Mouse (Mus musculus): ENCODE measurements at regions not wholly inside any gene's neighbourhood (a gene's known extent, or its start where the extent isn't known, plus 50 kb on each side); places are given as distances from the start of the nearest gene placed in this dataset.
A peak's percentile ranks its signal among the peaks of the same experiment; 100 is the strongest.

GRCm38 (mm10) chr5:9954652-9955051 lies 229.7 kb upstream of the Grm3 start:
- 0 out of 2 replicates have a peak, but pooled peaks have one; percentile 64 for ATAC-seq (replicated peaks; ENCODE audit: low FRiP score)
- no peak overlapping the region for H3K27ac ChIP-seq
- no peaks in the 10 kb centered on the region for H3K27me3 ChIP-seq
- no peak overlapping the region for H3K4me3 ChIP-seq (replicated peaks)
- H3K9ac ChIP-seq: no peak overlapping the region
- no peaks in the 10 kb centered on the region for H3K36me3 ChIP-seq
- WGBS: 17% methylated on average over 3 of the region's 3 CpGs
- H3K9me3 ChIP-seq (replicated peaks): no peaks in the 10 kb centered on the region
- H3K4me2 ChIP-seq: no peak overlapping the region
- H3K4me1 ChIP-seq: no peaks in the 10 kb centered on the region

- Histone ChIP-seq H3K4me2 (no peak overlapping the region), H3K4me1 (no peaks in the 10 kb centered on the region), H3K9ac (no peak overlapping the region), H3K27ac (no peak overlapping the region), H3K36me3 (no peaks in the 10 kb centered on the region), H3K9me3 (replicated peaks) (no peaks in the 10 kb centered on the region), H3K27me3 (no peaks in the 10 kb centered on the region), H3K4me3 (replicated peaks) (no peak overlapping the region)
- WGBS: 75% methylated on average over 2 of the region's 2 CpGs
- ATAC-seq (replicated peaks; ENCODE audit: low FRiP score): no peak
Observed at GRCm38 (mm10) chr5:9938746-9939145, 213.8 kb upstream of the Grm3 start.

GRCm38 (mm10) chr5:9912936-9913335 lies 188.0 kb upstream of the Grm3 start:
- H3K9ac ChIP-seq: no peak overlapping the region
- ATAC-seq (replicated peaks; ENCODE audit: low FRiP score): no peak
- no peaks in the 10 kb centered on the region for H3K4me1 ChIP-seq

GRCm38 (mm10) chr5:9911783-9912182 lies 186.8 kb upstream of the Grm3 start:
- Histone ChIP-seq H3K4me3 (replicated peaks) (no peak overlapping the region), H3K36me3 (no peaks in the 10 kb centered on the region), H3K9ac (no peak overlapping the region), H3K4me2 (no peak overlapping the region), H3K27me3 (no peaks in the 10 kb centered on the region), H3K9me3 (replicated peaks) (no peaks in the 10 kb centered on the region), H3K27ac (no peak overlapping the region), H3K4me1 (no peaks in the 10 kb centered on the region)
- WGBS: 87% methylated on average over 1 of the region's 1 CpGs
- no peak for ATAC-seq (replicated peaks; ENCODE audit: low FRiP score)

More at GRCm38 (mm10) chr5:9912936-9913335, 188.0 kb upstream of the Grm3 start:
- H3K27ac ChIP-seq: no peak overlapping the region
- 66% methylated on average over 3 of the region's 3 CpGs for WGBS
- H3K36me3 ChIP-seq: no peaks in the 10 kb centered on the region
- no peaks in the 10 kb centered on the region for H3K9me3 ChIP-seq (replicated peaks)
- no peak overlapping the region for H3K4me3 ChIP-seq (replicated peaks)
- no peak overlapping the region for H3K4me2 ChIP-seq
- no peaks in the 10 kb centered on the region for H3K27me3 ChIP-seq

GRCm38 (mm10) chr5:9911089-9911473 lies 186.1 kb upstream of the Grm3 start:
- ATAC-seq (replicated peaks; ENCODE audit: low FRiP score): no peak
- Histone ChIP-seq H3K4me2 (no peak overlapping the region), H3K4me3 (replicated peaks) (no peak overlapping the region), H3K27ac (no peak overlapping the region), H3K9ac (no peak overlapping the region), H3K9me3 (replicated peaks) (no peaks in the 10 kb centered on the region), H3K36me3 (no peaks in the 10 kb centered on the region), H3K4me1 (no peaks in the 10 kb centered on the region), H3K27me3 (no peaks in the 10 kb centered on the region)

GRCm38 (mm10) chr5:9910452-9911088 lies 185.6 kb upstream of the Grm3 start:
- Histone ChIP-seq H3K27me3 (no peaks in the 10 kb centered on the region), H3K4me2 (no peak overlapping the region), H3K9ac (no peak overlapping the region), H3K4me1 (no peaks in the 10 kb centered on the region), H3K9me3 (replicated peaks) (no peaks in the 10 kb centered on the region), H3K36me3 (no peaks in the 10 kb centered on the region), H3K27ac (no peak overlapping the region), H3K4me3 (replicated peaks) (no peak overlapping the region)
- WGBS: 83% methylated on average over 1 of the region's 1 CpGs
- no peak for ATAC-seq (replicated peaks; ENCODE audit: low FRiP score)

- Histone ChIP-seq H3K27me3 (no peaks in the 10 kb centered on the region), H3K36me3 (no peaks in the 10 kb centered on the region), H3K9ac (no peak overlapping the region), H3K27ac (no peak overlapping the region), H3K4me1 (no peaks in the 10 kb centered on the region), H3K4me2 (no peak overlapping the region), H3K9me3 (replicated peaks) (no peaks in the 10 kb centered on the region), H3K4me3 (replicated peaks) (no peak overlapping the region)
- 81% methylated on average over 2 of the region's 2 CpGs for WGBS
- ATAC-seq (replicated peaks; ENCODE audit: low FRiP score): no peak
Observed at GRCm38 (mm10) chr5:9895297-9895696, 170.3 kb upstream of the Grm3 start.

- Histone ChIP-seq H3K9ac (no peak overlapping the region), H3K4me2 (no peak overlapping the region), H3K27ac (no peak overlapping the region), H3K4me1 (no peaks in the 10 kb centered on the region), H3K36me3 (no peaks in the 10 kb centered on the region), H3K27me3 (no peaks in the 10 kb centered on the region), H3K9me3 (replicated peaks) (no peaks in the 10 kb centered on the region), H3K4me3 (replicated peaks) (no peak overlapping the region)
- WGBS: 53% methylated on average over 1 of the region's 1 CpGs
- no peak for ATAC-seq (replicated peaks; ENCODE audit: low FRiP score)
Observed at GRCm38 (mm10) chr5:9878063-9878462, 153.1 kb upstream of the Grm3 start.

- Histone ChIP-seq H3K27ac (no peak overlapping the region), H3K4me1 (no peaks in the 10 kb centered on the region), H3K9me3 (replicated peaks) (no peaks in the 10 kb centered on the region), H3K9ac (no peak overlapping the region), H3K27me3 (no peaks in the 10 kb centered on the region), H3K4me2 (no peak overlapping the region), H3K4me3 (replicated peaks) (no peak overlapping the region), H3K36me3 (no peaks in the 10 kb centered on the region)
- ATAC-seq (replicated peaks; ENCODE audit: low FRiP score): no peak
- WGBS: 91% methylated on average over 4 of the region's 4 CpGs
Observed at GRCm38 (mm10) chr5:9869091-9869490, 144.1 kb upstream of the Grm3 start.

GRCm38 (mm10) chr5:9829750-9830149 lies 104.8 kb upstream of the Grm3 start:
- no peak for ATAC-seq (replicated peaks; ENCODE audit: low FRiP score)
- Histone ChIP-seq H3K27ac (no peak overlapping the region), H3K4me2 (no peak overlapping the region), H3K4me3 (replicated peaks) (no peak overlapping the region), H3K9me3 (replicated peaks) (no peaks in the 10 kb centered on the region), H3K9ac (no peak overlapping the region), H3K36me3 (no peaks in the 10 kb centered on the region), H3K27me3 (no peaks in the 10 kb centered on the region), H3K4me1 (no peaks in the 10 kb centered on the region)
- WGBS: 75% methylated on average over 1 of the region's 1 CpGs

- no peaks in the 10 kb centered on the region for H3K9me3 ChIP-seq (replicated peaks)
- H3K36me3 ChIP-seq: no peaks in the 10 kb centered on the region
- H3K27ac ChIP-seq: no peak overlapping the region
- H3K4me1 ChIP-seq: no peaks in the 10 kb centered on the region
- no peaks in the 10 kb centered on the region for H3K27me3 ChIP-seq
- H3K4me2 ChIP-seq: no peak overlapping the region
- no peak overlapping the region for H3K9ac ChIP-seq
- no peak for ATAC-seq (replicated peaks; ENCODE audit: low FRiP score)
- H3K4me3 ChIP-seq (replicated peaks): no peak overlapping the region
Observed at GRCm38 (mm10) chr5:9801707-9802106, 76.7 kb upstream of the Grm3 start.

GRCm38 (mm10) chr5:9781107-9781506 lies 56.1 kb upstream of the Grm3 start:
- Histone ChIP-seq H3K9me3 (replicated peaks) (no peaks in the 10 kb centered on the region), H3K4me3 (replicated peaks) (no peak overlapping the region), H3K27ac (no peak overlapping the region), H3K27me3 (no peaks in the 10 kb centered on the region), H3K4me2 (no peak overlapping the region), H3K4me1 (no peaks in the 10 kb centered on the region), H3K9ac (no peak overlapping the region), H3K36me3 (no peaks in the 10 kb centered on the region)
- ATAC-seq (replicated peaks; ENCODE audit: low FRiP score): no peak
